Mouse (Mus musculus) left cerebral cortex, postnatal 4 days (tissue): ENCODE measurements around the gene Hmgb3. TPM values are rescaled to one million over a fixed set of nuclear protein-coding genes. Genes with fewer than 3 reads are reported as not detected.
A peak's percentile ranks its signal among the peaks of the same experiment; 100 is the strongest.

ENCODE experiments used
- DNase-seq: peaks from one replicate; pipeline ENCODE4 v3.0.0-alpha.2; 2022
- intact Hi-C: fragments of 180-260 bp; cut with DNase I; formaldehyde crosslinking; loops from one replicate; pipeline ENCODE4 v1.15.1; 2025
- microRNA-seq: library from miRNA; unstranded; fragments of <30 nt; microRNA quantifications from one replicate; pipeline ENCODE4 v1.2.0, GENCODE M21; 2022
- total RNA-seq, 2 experiments: library from RNA; stranded (reverse); gene quantifications; 2 replicates each; pipeline ENCODE4 v1.2.3; 2021

Gene Hmgb3
- total RNA-seq, 2 experiments from 2014 or later, result 189 to 222 TPM

DNA sequence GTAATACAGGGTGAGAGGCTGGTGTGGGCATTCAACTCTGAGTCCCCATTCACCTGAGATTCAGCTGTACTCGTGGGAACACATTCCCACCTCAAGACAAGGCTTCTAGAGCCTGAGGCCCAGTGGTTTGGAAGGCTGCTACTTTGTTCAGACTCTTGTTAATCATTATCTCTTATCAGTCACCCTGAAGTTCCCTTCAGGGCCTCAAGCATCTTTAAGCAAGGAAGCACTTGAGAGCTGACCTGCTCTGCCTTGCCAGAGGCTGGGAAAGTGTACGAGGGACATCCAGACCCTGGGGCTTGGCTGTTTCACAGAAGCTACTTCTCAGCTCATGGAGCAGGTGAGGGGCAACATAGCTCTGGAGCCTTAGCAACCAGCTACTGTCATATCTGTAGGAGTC is 19.8 kb downstream of the Hmgb3 start:
- intact Hi-C loops, result no loop called here
- DNase-seq, result no peak

DNA sequence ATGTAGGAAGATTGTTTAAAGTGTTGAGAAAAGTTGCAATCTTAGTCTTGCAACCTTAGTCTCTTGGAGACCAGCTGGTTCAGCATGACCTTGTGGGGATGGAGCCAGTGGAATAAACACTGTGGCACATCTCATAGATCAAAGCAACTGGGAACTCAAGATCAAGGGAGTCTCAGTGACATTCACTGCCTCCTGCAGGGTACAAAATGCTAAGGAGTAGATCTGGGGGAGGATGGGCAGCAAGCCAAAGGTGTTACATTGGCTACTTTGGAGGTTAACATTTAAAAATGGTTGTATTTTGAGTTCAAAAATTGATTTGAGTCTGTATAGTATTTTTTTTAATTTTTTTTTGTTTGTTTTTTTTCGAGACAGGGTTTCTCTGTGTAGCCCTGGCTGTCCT is 33.5 kb downstream of the Hmgb3 start:
- no peak for DNase-seq
- intact Hi-C loops, result no loop called here

DNA sequence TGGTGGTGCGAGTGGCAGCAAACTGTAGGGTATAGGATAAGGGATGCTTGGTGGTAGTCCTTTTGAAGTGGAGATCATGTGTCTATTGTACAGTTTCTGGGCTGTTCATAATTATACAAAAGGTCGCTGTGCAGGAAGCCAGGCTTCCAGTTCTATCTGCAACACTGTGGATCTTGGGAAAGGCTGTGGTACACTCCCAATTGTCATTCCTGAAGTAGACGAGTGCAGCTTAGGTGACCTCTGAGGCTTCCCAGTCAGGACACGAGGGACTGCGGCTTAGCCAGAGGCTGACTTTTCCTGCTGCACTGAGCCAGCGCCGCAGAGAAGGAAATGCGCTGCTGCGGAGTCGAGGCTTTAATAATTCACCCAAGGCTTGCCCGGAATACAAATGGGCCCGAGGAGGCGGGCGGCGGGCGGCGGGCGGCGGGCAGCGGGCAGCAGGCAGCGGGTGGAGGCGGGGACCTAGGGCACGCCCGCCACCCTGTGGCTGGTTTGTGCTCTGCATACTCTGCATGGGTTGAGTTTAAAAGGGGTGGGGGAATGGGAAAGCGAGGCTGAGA is 45.4 kb downstream of the Hmgb3 start:
- DNase-seq, result peak; percentile 71
- intact Hi-C loops, result loop anchor here (5.0 kb wide), 1 partner anchor 174 kb away; no protein-coding TSS in a partner anchor

Small RNA genes lying within 50 kb of the gene (microRNA-seq; reads per million reads assigned to microRNA genes)
- not detected for gene Gm23945

Other genes with a start within 250 kb of the Hmgb3 start
- gene Mtmr1, start 191.2 kb upstream of the Hmgb3 start, total RNA-seq, result 10 to 100 TPM; 24.2 to 27.5 TPM
- gene Cd99l2, start 63.1 kb upstream of the Hmgb3 start, total RNA-seq, result 10 to 100 TPM; 75.9 to 95.1 TPM
- 1 to 10 TPM in 1 of 2 experiments, under 1 TPM in 1; 0.80 to 1.4 TPM for gene Gpr50, start 107.7 kb downstream of the Hmgb3 start, total RNA-seq